Mouse (Mus musculus) stomach, embryonic 14.5 days (tissue): Measurements from ENCODE around the gene Cdkn1a. TPM values are rescaled to one million over a fixed set of nuclear protein-coding genes. Genes with fewer than 3 reads are reported as not detected.
"Not testable (repeated sequence)": the region's sequence is repeated elsewhere in the genome, so short reads cannot be mapped to it uniquely, and the experiment has no call there.

Experiments
- ATAC-seq: fragments of 200-750 bp; cut with Nextera tagmentation; 2 replicates; pipeline ENCODE4 v1.8.0; 2017; ENCODE audit warnings: low read depth, moderate TSS enrichment; ENCODE audit not compliant: insufficient number of reproducible peaks, insufficient read depth, low FRiP score
- H3K27ac ChIP-seq: fragments of 300-500 bp; sonication (generic); 2 replicates; pipeline ENCODE4 v1.5.1; 2014; ENCODE audit warnings: mild to moderate bottlenecking, low read length, moderate library complexity, mixed read lengths
- H3K27me3 ChIP-seq: fragments of 300-500 bp; sonication (generic); 2 replicates; pipeline ENCODE4 v1.6.1; 2014; ENCODE audit warnings: low read length, control low read depth, mixed read lengths; ENCODE audit not compliant: control insufficient read depth, insufficient read depth
- H3K36me3 ChIP-seq: fragments of 300-500 bp; sonication (generic); 2 replicates; pipeline ENCODE4 v1.6.1; 2014; ENCODE audit warnings: mild to moderate bottlenecking, control low read depth, low read length, moderate library complexity, mixed read lengths; ENCODE audit not compliant: control insufficient read depth, insufficient read depth
- H3K4me1 ChIP-seq: fragments of 300-500 bp; sonication (generic); 2 replicates; pipeline ENCODE4 v1.6.1; 2014; ENCODE audit warnings: low read length, control low read depth, mixed read lengths; ENCODE audit not compliant: control insufficient read depth, insufficient read depth
- H3K4me2 ChIP-seq: fragments of 300-500 bp; sonication (generic); replicated peaks from 2 replicates; pipeline ENCODE4 v1.6.1; 2014; ENCODE audit warnings: low read depth, low read length, control low read depth
- H3K4me3 ChIP-seq: fragments of 300-500 bp; sonication (generic); 2 replicates; pipeline ENCODE4 v1.5.1; 2014; ENCODE audit warnings: low read depth, low read length, control low read depth
- H3K9ac ChIP-seq: fragments of 300-500 bp; sonication (generic); replicated peaks from 2 replicates; pipeline ENCODE4 v1.6.1; 2014; ENCODE audit warnings: low read depth, mild to moderate bottlenecking, control low read depth, low read length, moderate library complexity, mixed read lengths
- H3K9me3 ChIP-seq: fragments of 300-500 bp; sonication (generic); 2 replicates; pipeline ENCODE4 v1.6.1; 2016; ENCODE audit warnings: low read depth, low read length, control low read depth; ENCODE audit not compliant: control insufficient read depth
- WGBS: fragments of 180-500 bp; shearing (Covaris S2); extraction: QIAGEN DNeasy Blood & Tissue Kit; methylation state at CpG from one replicate; pipeline ENCODE4 v1.1.7; 2014; 5-methylcytosine and 5-hydroxymethylcytosine counted together
- polyA plus RNA-seq: library from polyadenylated mRNA; unstranded; fragments of >200 nt; fragmentation: Nextera tagmentation; extraction: Ambion mirVana; gene quantifications from 2 replicates; pipeline ENCODE4 v1.2.1, GENCODE M21; 2014

The Cdkn1a gene
- polyA plus RNA-seq, 1 experiment from 2014 or later: 62.6 TPM

- no peak overlapping the region for H3K27ac ChIP-seq
- no peak overlapping the region for H3K9ac ChIP-seq
- 83% methylated on average over 8 of the region's 8 CpGs for WGBS
- H3K4me2 ChIP-seq: no peak overlapping the region
- H3K27me3 ChIP-seq: no peaks in the 10 kb centered on the region
- H3K4me1 ChIP-seq: peaks cover 6% of the 10 kb centered on the region; the same call in 1 of the 2 replicates
- no peaks in the 10 kb centered on the region for H3K36me3 ChIP-seq
- ATAC-seq: no peak
- no peak overlapping the region for H3K4me3 ChIP-seq
- H3K9me3 ChIP-seq: no peaks in the 10 kb centered on the region
These were observed 8.3 kb downstream of the Cdkn1a start for GRCm38 (mm10) chr17:29099076-29099475.

DNA sequence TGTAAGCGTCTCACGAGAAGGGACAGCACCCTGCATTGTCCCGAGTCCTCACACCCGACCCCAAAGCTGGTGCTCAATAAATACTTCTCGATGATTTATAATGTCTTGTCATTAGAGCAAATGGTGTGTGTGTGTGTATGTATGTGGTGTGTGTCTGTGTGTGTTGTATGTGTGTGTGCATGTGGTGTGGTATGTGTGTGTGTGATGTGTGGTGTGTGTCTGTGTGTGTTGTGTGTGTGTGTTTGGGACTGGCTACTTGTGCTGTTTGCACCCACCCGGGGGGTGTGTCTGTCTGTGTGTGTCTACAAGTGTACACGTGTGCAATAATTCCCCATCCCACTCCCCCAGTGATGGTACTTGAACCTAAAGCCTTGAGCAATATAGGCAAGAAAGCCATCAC lies 9.9 kb downstream of the Cdkn1a start:
- Histone ChIP-seq H3K4me3 (no peak overlapping the region), H3K36me3 (no peaks in the 10 kb centered on the region), H3K27ac (no peak overlapping the region), H3K9me3 (no peaks in the 10 kb centered on the region), H3K4me1 (no peaks in the 10 kb centered on the region), H3K9ac (no peak overlapping the region), H3K4me2 (no peak overlapping the region), H3K27me3 (no peaks in the 10 kb centered on the region)
- 93% methylated on average over 7 of the region's 7 CpGs for WGBS
- no peak for ATAC-seq

DNA sequence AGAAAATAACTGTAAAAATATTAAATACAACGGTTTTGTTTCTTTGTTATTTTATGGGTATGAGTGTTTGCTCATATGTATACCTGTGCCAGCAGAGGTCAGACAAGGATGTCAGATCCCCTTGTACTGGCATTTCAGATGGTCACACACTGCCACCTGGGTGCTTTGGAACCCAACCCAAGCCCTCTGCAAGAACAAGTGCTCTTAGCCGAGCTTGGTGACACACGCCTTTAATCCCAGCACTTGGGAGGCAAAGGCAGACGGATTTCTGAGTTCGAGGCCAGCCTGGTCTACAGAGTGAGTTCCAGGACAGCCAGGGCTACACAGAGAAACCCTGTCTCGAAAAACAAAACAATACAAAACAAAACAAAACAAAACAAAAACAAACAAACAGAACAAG lies 19.6 kb downstream of the Cdkn1a start:
- WGBS: 81% methylated on average over 6 of the region's 6 CpGs
- H3K4me3 ChIP-seq, H3K4me2 ChIP-seq, H3K27me3 ChIP-seq, H3K4me1 ChIP-seq, ATAC-seq, H3K9me3 ChIP-seq, H3K27ac ChIP-seq, H3K9ac ChIP-seq, H3K36me3 ChIP-seq: not testable (repeated sequence)

DNA sequence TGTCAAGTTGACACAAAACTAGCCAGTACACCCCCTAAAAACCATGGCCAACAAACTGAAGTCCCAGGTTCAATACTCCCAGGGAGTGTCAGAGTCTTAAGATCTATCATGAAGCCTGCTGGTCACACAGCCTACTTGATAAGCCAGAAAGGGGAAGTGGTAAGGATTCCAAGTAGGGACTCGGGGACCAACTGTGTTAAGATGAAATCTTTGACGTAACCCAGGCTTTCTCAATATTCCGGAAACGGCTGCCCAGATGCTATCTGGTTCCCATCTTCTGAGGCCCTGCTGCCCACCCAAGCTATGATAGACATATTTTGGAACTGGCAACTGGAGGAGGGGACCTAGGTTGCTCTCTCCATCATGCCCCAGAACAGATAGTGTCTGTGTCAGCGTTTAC lies 20.6 kb downstream of the Cdkn1a start:
- no peak overlapping the region for H3K27ac ChIP-seq
- ATAC-seq: no peak
- no peaks in the 10 kb centered on the region for H3K9me3 ChIP-seq
- WGBS: 78% methylated on average over 5 of the region's 5 CpGs
- no peak overlapping the region for H3K4me2 ChIP-seq
- H3K36me3 ChIP-seq: no peaks in the 10 kb centered on the region
- no peaks in the 10 kb centered on the region for H3K27me3 ChIP-seq
- H3K4me1 ChIP-seq: no peaks in the 10 kb centered on the region
- no peak overlapping the region for H3K4me3 ChIP-seq
- H3K9ac ChIP-seq: no peak overlapping the region

- no peak within 1 kb of the TSS for H3K27ac ChIP-seq
- H3K4me1 ChIP-seq: no peaks in the 10 kb centered on the region
- H3K9me3 ChIP-seq: no peaks in the 10 kb centered on the region
- H3K36me3 ChIP-seq: no peaks in the 10 kb centered on the region
- H3K4me2 ChIP-seq: no peak within 1 kb of the TSS
- H3K27me3 ChIP-seq: no peaks in the 10 kb centered on the region
- no peak within 1 kb of the TSS for H3K4me3 ChIP-seq
- no peak for ATAC-seq
- no peak within 1 kb of the TSS for H3K9ac ChIP-seq
- 82% methylated on average over 13 of the region's 13 CpGs for WGBS
These were observed 23.0 kb downstream of the Cdkn1a start, which contains the start of gene Rab44 for GRCm38 (mm10) chr17:29113591-29114352. Rab44 (plus strand) TSS chr17:29114145.

DNA sequence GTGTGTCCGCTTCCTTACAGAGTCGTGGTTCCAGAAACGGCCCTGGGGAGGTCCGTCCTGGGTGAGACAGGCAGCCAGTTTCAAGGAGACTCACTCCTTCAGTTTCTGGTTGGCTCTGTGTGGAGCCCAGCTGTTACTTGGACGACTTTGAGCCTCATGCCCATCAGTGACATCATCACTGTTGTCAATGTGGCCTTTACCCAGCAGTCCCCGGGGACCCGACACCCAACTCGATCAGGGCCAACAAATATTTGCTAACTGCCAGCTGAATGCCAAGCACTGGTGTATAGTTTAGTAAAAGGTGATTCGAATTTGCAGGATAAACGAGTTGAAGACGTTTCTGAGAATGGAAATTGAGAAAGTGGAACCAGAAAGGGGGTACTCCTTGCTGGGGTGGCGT lies 25.2 kb downstream of the Cdkn1a start:
- Histone ChIP-seq H3K9me3 (no peaks in the 10 kb centered on the region), H3K9ac (no peak overlapping the region), H3K27me3 (no peaks in the 10 kb centered on the region), H3K4me3 (no peak overlapping the region), H3K27ac (no peak overlapping the region), H3K36me3 (no peaks in the 10 kb centered on the region), H3K4me2 (no peak overlapping the region), H3K4me1 (no peaks in the 10 kb centered on the region)
- WGBS: 70% methylated on average over 12 of the region's 12 CpGs
- ATAC-seq: no peak

DNA sequence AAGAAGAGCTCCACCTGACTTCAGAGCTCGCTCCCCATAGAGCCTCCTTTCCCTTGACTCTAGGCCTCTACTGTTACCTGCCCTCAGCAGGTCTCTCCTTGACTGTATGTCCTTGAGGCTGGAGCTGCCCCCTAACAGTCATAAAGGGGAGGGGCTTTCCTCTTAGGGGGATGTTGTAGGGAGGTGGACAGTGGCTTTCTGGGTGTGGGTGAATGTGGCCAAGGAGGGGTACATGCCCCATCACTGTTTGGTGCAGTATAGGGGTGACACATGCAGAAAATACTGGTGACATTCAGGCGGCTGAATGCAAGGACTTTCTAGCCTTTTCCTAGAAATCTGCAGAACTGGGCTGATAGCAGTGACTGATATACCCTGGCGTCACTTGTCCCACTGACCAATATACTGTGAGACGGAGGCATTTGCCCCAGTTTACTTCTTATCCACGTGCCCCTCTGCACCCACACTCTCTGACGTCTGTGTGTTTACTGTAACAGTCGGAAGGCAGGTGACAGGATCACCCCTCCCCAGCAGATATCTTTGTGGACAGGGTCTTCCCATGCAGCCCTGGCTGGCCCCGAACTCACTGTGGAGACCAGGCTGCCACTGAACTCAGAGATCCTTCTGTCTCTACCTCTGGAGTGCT lies 26.4 kb downstream of the Cdkn1a start:
- no peak overlapping the region for H3K4me3 ChIP-seq
- H3K36me3 ChIP-seq: no peaks in the 10 kb centered on the region
- ATAC-seq: no peak
- H3K4me1 ChIP-seq: no peaks in the 10 kb centered on the region
- H3K27me3 ChIP-seq: no peaks in the 10 kb centered on the region
- no peak overlapping the region for H3K4me2 ChIP-seq
- H3K27ac ChIP-seq: no peak overlapping the region
- WGBS: 55% methylated on average over 8 of the region's 8 CpGs
- H3K9me3 ChIP-seq: no peaks in the 10 kb centered on the region
- H3K9ac ChIP-seq: no peak overlapping the region

- Histone ChIP-seq H3K27me3 (no peaks in the 10 kb centered on the region), H3K9ac (no peak overlapping the region), H3K9me3 (no peaks in the 10 kb centered on the region), H3K4me2 (no peak overlapping the region), H3K4me3 (no peak overlapping the region), H3K27ac (no peak overlapping the region), H3K4me1 (peaks cover under 1% of the 10 kb centered on the region), H3K36me3 (no peaks in the 10 kb centered on the region)
- WGBS: 31% methylated on average over 5 of the region's 5 CpGs
- ATAC-seq: no peak
These were observed 27.3 kb downstream of the Cdkn1a start for GRCm38 (mm10) chr17:29118057-29118456.
